Mouse (Mus musculus) C2C12 (cell line): ENCODE data around the gene Strn3.

Experiments used
- FOSL1 ChIP-seq: IDR thresholded peaks from one replicate; pipeline ENCODE4 v1.8.0; 2011; ENCODE audit warnings: mild to moderate bottlenecking, low read length; ENCODE audit not compliant: poor library complexity, insufficient read depth, severe bottlenecking
- USF1 ChIP-seq: IDR thresholded peaks from one replicate; pipeline ENCODE4 v1.6.1; 2011; ENCODE audit warnings: low read depth, mild to moderate bottlenecking, control low read depth, moderate library complexity

DNA sequence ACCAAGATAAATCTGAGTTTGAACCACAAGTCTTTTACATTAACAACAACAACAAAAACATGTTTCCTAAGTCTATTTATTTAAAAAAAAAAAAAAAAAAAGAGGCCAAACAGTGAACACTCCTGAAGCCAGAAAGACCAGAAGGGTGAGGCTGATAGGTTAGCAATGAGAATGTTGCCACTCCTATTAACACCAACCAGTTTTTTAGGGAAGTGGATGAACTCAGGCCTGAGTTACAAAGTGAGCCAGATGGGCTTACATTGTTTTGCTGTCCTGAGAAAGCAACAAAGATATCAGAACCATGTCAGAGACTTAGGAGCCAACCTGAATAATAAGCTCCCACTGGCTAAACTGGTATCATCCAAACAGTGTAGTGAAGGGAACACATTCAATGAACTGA lies 71.1 kb downstream of the Strn3 start:
- no peak for TF ChIP-seq USF1
- no peak for TF ChIP-seq FOSL1
